Mouse (Mus musculus) stomach, embryonic 16.5 days (tissue): ENCODE measurements around the gene Gm28043. TPM values are rescaled to one million over a fixed set of nuclear protein-coding genes. Genes with fewer than 3 reads are reported as not detected.
"Not testable (repeated sequence)": the region's sequence is repeated elsewhere in the genome, so short reads cannot be mapped to it uniquely, and the experiment has no call there.

ENCODE experiments used
- ATAC-seq: fragments of 200-750 bp; cut with Nextera tagmentation; 2 replicates; pipeline ENCODE4 v1.8.0; 2017; ENCODE audit warnings: moderate number of reproducible peaks, moderate TSS enrichment; ENCODE audit not compliant: insufficient read depth, low FRiP score
- H3K27ac ChIP-seq: fragments of 300-500 bp; sonication (generic); 2 replicates; pipeline ENCODE4 v1.5.1; 2014; ENCODE audit warnings: low read length
- H3K27me3 ChIP-seq: fragments of 300-500 bp; sonication (generic); 2 replicates; pipeline ENCODE4 v1.6.1; 2014; ENCODE audit warnings: low read length, control low read depth, mixed read lengths; ENCODE audit not compliant: control insufficient read depth, insufficient read depth
- H3K36me3 ChIP-seq: fragments of 300-500 bp; sonication (generic); 2 replicates; pipeline ENCODE4 v1.6.1; 2014; ENCODE audit warnings: low read length; ENCODE audit not compliant: control insufficient read depth, insufficient read depth
- H3K4me1 ChIP-seq: fragments of 300-500 bp; sonication (generic); 2 replicates; pipeline ENCODE4 v1.6.1; 2014; ENCODE audit warnings: low read length, control low read depth, mixed read lengths; ENCODE audit not compliant: control insufficient read depth, insufficient read depth
- H3K4me2 ChIP-seq: fragments of 300-500 bp; sonication (generic); 2 replicates; pipeline ENCODE4 v1.6.1; 2014; ENCODE audit warnings: low read depth, low read length, mixed read lengths
- H3K4me3 ChIP-seq: fragments of 300-500 bp; sonication (generic); replicated peaks from 2 replicates; pipeline ENCODE4 v1.5.1; 2014; ENCODE audit warnings: mild to moderate bottlenecking, low read length
- H3K9ac ChIP-seq: fragments of 300-500 bp; sonication (generic); 2 replicates; pipeline ENCODE4 v1.6.1; 2014; ENCODE audit warnings: low read length
- H3K9me3 ChIP-seq: fragments of 300-500 bp; sonication (generic); replicated peaks from 2 replicates; pipeline ENCODE4 v1.6.1; 2016; ENCODE audit warnings: low read length, control low read depth; ENCODE audit not compliant: control insufficient read depth
- WGBS: fragments of 180-500 bp; shearing (Covaris S2); extraction: QIAGEN DNeasy Blood & Tissue Kit; methylation state at CpG from one replicate; pipeline ENCODE4 v1.1.7; 2014; 5-methylcytosine and 5-hydroxymethylcytosine counted together
- polyA plus RNA-seq: library from polyadenylated mRNA; unstranded; fragments of >200 nt; fragmentation: Nextera tagmentation; extraction: Ambion mirVana; gene quantifications from 2 replicates; pipeline ENCODE4 v1.2.1, GENCODE M21; 2015

Gm28043 gene
- polyA plus RNA-seq, 1 experiment from 2014 or later: 3.1 TPM

- 60% methylated on average over 5 of the region's 5 CpGs for WGBS
- no peaks in the 10 kb centered on the region for H3K27me3 ChIP-seq
- H3K9me3 ChIP-seq: no peaks in the 10 kb centered on the region
- no peak for ATAC-seq
- no peak overlapping the region for H3K9ac ChIP-seq
- H3K27ac ChIP-seq: no peak overlapping the region
- H3K4me2 ChIP-seq: no peak overlapping the region
- 0 out of 2 replicates have a peak, but pooled peaks cover 7% of the 10 kb centered on the region for H3K36me3 ChIP-seq
- H3K4me3 ChIP-seq: no peak overlapping the region
- peaks cover 21% of the 10 kb centered on the region for H3K4me1 ChIP-seq
Observed at GRCm38 (mm10) chr17:29706981-29707545, 92.4 kb downstream of the Gm28043 start.

GRCm38 (mm10) chr17:29708783-29709182 lies 94.1 kb downstream of the Gm28043 start:
- Histone ChIP-seq H3K27ac (no peak overlapping the region), H3K4me1 (peaks cover 23% of the 10 kb centered on the region), H3K27me3 (no peaks in the 10 kb centered on the region), H3K4me3 (no peak overlapping the region), H3K36me3 (0 out of 2 replicates have a peak, but pooled peaks cover 1% of the 10 kb centered on the region), H3K9me3 (no peaks in the 10 kb centered on the region), H3K9ac (no peak overlapping the region), H3K4me2 (no peak overlapping the region)
- 73% methylated on average over 5 of the region's 5 CpGs for WGBS
- ATAC-seq: no peak

GRCm38 (mm10) chr17:29710562-29711044 lies 95.9 kb downstream of the Gm28043 start:
- no peaks in the 10 kb centered on the region for H3K9me3 ChIP-seq
- no peak overlapping the region for H3K9ac ChIP-seq
- H3K4me1 ChIP-seq: peaks cover 23% of the 10 kb centered on the region
- no peak overlapping the region for H3K4me3 ChIP-seq
- 60% methylated on average over 11 of the region's 11 CpGs for WGBS
- ATAC-seq: no peak
- H3K27me3 ChIP-seq: no peaks in the 10 kb centered on the region
- H3K27ac ChIP-seq: no peak overlapping the region; the same call in 1 of the 2 replicates
- no peaks in the 10 kb centered on the region for H3K36me3 ChIP-seq
- H3K4me2 ChIP-seq: no peak overlapping the region

GRCm38 (mm10) chr17:29711076-29711744 lies 96.5 kb downstream of the Gm28043 start:
- Histone ChIP-seq H3K4me2 (no peak overlapping the region), H3K36me3 (no peaks in the 10 kb centered on the region), H3K9ac (peak overlapping the region; percentile 9; the same call in 1 of the 2 replicates), H3K4me3 (no peak overlapping the region), H3K27ac (no peak overlapping the region; the same call in 1 of the 2 replicates), H3K27me3 (no peaks in the 10 kb centered on the region), H3K9me3 (no peaks in the 10 kb centered on the region), H3K4me1 (peaks cover 27% of the 10 kb centered on the region)
- WGBS: 53% methylated on average over 19 of the region's 19 CpGs
- ATAC-seq: no peak

GRCm38 (mm10) chr17:29711745-29712431 lies 97.2 kb downstream of the Gm28043 start:
- Histone ChIP-seq H3K36me3 (no peaks in the 10 kb centered on the region), H3K4me2 (no peak overlapping the region), H3K4me3 (no peak overlapping the region), H3K9ac (0 out of 2 replicates have a peak overlapping the region, but pooled peaks have one; percentile 28), H3K4me1 (peaks cover 27% of the 10 kb centered on the region), H3K9me3 (no peaks in the 10 kb centered on the region), H3K27me3 (no peaks in the 10 kb centered on the region), H3K27ac (no peak overlapping the region)
- 52% methylated on average over 8 of the region's 8 CpGs for WGBS
- ATAC-seq: no peak

GRCm38 (mm10) chr17:29712565-29712964 lies 97.9 kb downstream of the Gm28043 start:
- WGBS: 61% methylated on average over 7 of the region's 7 CpGs
- H3K4me1 ChIP-seq: peaks cover 30% of the 10 kb centered on the region
- no peak overlapping the region for H3K9ac ChIP-seq
- H3K4me3 ChIP-seq: no peak overlapping the region
- H3K4me2 ChIP-seq: no peak overlapping the region
- ATAC-seq: no peak
- no peak overlapping the region for H3K27ac ChIP-seq
- H3K36me3 ChIP-seq: no peaks in the 10 kb centered on the region
- no peaks in the 10 kb centered on the region for H3K27me3 ChIP-seq
- H3K9me3 ChIP-seq: no peaks in the 10 kb centered on the region

GRCm38 (mm10) chr17:29713734-29714133 lies 99.1 kb downstream of the Gm28043 start:
- 97% methylated on average over 4 of the region's 4 CpGs for WGBS
- not testable (repeated sequence) for H3K4me3 ChIP-seq, H3K4me2 ChIP-seq, ATAC-seq, H3K36me3 ChIP-seq, H3K27ac ChIP-seq, H3K9ac ChIP-seq, H3K27me3 ChIP-seq, H3K9me3 ChIP-seq
- H3K4me1 ChIP-seq: peaks cover 30% of the 10 kb centered on the region

GRCm38 (mm10) chr17:29716732-29717445 lies 102.2 kb downstream of the Gm28043 start, which contains the start of gene Ccdc167:
TSS of gene Ccdc167 (minus strand) at chr17:29717044.
- peak within 1 kb of the TSS; percentile 70 for H3K4me2 ChIP-seq
- 5% methylated on average over 41 of the region's 41 CpGs for WGBS
- peak within 1 kb of the TSS; percentile 78 for H3K9ac ChIP-seq
- H3K27ac ChIP-seq: no peak within 1 kb of the TSS
- H3K27me3 ChIP-seq: no peaks in the 10 kb centered on the region
- no peaks in the 10 kb centered on the region for H3K36me3 ChIP-seq
- peaks cover 11% of the 10 kb centered on the region for H3K4me1 ChIP-seq
- peak within 1 kb of the TSS; percentile 61 for H3K4me3 ChIP-seq
- H3K9me3 ChIP-seq: no peaks in the 10 kb centered on the region
- ATAC-seq: peak; percentile 98
